Mouse (Mus musculus) cerebellum, adult 2 months (tissue): ENCODE measurements around the gene Gle1.

Source experiments
- CTCF ChIP-seq: fragments of 200-500 bp; IDR thresholded peaks from 2 replicates; pipeline ENCODE4 v1.5.1; 2011; ENCODE audit warnings: low read depth, mild to moderate bottlenecking, control low read depth, low read length, moderate library complexity, borderline replicate concordance; ENCODE audit not compliant: insufficient read depth
- POLR2A ChIP-seq: fragments of 200-500 bp; IDR thresholded peaks from 2 replicates; pipeline ENCODE4 v1.6.1; 2011; ENCODE audit warnings: low read length, control low read depth, borderline replicate concordance; ENCODE audit not compliant: insufficient read depth

DNA sequence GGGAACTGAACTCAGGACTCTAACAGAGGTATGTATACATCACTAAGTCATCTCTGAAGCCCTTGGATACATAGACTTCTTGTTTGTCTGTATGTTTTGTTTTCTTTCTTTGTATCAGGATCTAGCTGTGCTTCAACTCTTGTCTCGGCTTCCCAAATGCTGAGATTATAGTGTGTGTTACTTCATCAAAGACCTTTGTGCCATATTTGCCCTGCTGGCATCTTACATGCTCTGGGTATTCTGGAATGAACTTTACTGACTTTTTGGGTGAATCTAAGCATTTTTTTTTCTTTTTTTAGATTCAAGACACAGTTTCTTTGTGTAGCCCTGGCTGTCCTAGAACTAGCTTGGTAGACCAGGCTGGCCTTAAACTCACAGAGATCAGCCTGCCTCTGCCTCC is 45.4 kb downstream of the Gle1 start:
- TF ChIP-seq CTCF (no peak), POLR2A (no peak)
